Mouse (Mus musculus) R1 (cell line): ENCODE measurements around the gene Ubr2.

Experiments
- DNase-seq: peaks from one replicate; pipeline ENCODE4 v3.0.0-alpha.2; 2018; ENCODE audit warnings: low read depth, low spot score

The Ubr2 gene

GRCm38 (mm10) chr17:46927781-46928180 is 82.6 kb downstream of the Ubr2 start:
- no peak for DNase-seq

- peak; percentile 94 for DNase-seq
Observed at GRCm38 (mm10) chr17:46926941-46927340, 83.4 kb downstream of the Ubr2 start.

GRCm38 (mm10) chr17:46926192-46926591 is 84.2 kb downstream of the Ubr2 start:
- no peak for DNase-seq

- DNase-seq: peak; percentile 72
Observed at GRCm38 (mm10) chr17:46920855-46921254, 89.5 kb downstream of the Ubr2 start.

GRCm38 (mm10) chr17:46918951-46919350 is 91.4 kb downstream of the Ubr2 start:
- no peak for DNase-seq

- DNase-seq: no peak
Observed at GRCm38 (mm10) chr17:46915129-46915528, 95.2 kb downstream of the Ubr2 start.

- no peak for DNase-seq
Observed at GRCm38 (mm10) chr17:46912331-46912730, 98.0 kb downstream of the Ubr2 start.

- DNase-seq: no peak
Observed at GRCm38 (mm10) chr17:46910186-46910585, 100.2 kb downstream of the Ubr2 start, which contains the start of gene Prph2. Gene Prph2, plus strand, starts transcription at chr17:46910459.

- DNase-seq: peak; percentile 93
Observed at GRCm38 (mm10) chr17:46903876-46904490, 106.4 kb downstream of the Ubr2 start.

- peak; percentile 93 for DNase-seq
Observed at GRCm38 (mm10) chr17:46900941-46901340, 109.4 kb downstream of the Ubr2 start.

GRCm38 (mm10) chr17:46897221-46897950 is 113.0 kb downstream of the Ubr2 start:
- no peak for DNase-seq

- no peak for DNase-seq
Observed at GRCm38 (mm10) chr17:46895426-46895825, 114.9 kb downstream of the Ubr2 start.

GRCm38 (mm10) chr17:46890843-46891594 is 119.3 kb downstream of the Ubr2 start:
- peak; percentile 47 for DNase-seq

GRCm38 (mm10) chr17:46890116-46890815 is 120.1 kb downstream of the Ubr2 start, which contains the start of gene Tbcc:
Gene Tbcc, plus strand, starts transcription at chr17:46890684.
- peak; percentile 98 for DNase-seq

- DNase-seq: peak; percentile 67
Observed at GRCm38 (mm10) chr17:46889450-46890084, 120.8 kb downstream of the Ubr2 start.

- peak; percentile 86 for DNase-seq
Observed at GRCm38 (mm10) chr17:46888511-46889212, 121.7 kb downstream of the Ubr2 start.

- peak; percentile 58 for DNase-seq
Observed at GRCm38 (mm10) chr17:46885910-46886643, 124.3 kb downstream of the Ubr2 start.

GRCm38 (mm10) chr17:46885218-46885909 is 125.0 kb downstream of the Ubr2 start:
- no peak for DNase-seq

- DNase-seq: no peak
Observed at GRCm38 (mm10) chr17:46884766-46885165, 125.6 kb downstream of the Ubr2 start.
